Mouse (Mus musculus) brain, embryonic 14.5 days (tissue): ENCODE data around the gene Phactr3.

ENCODE experiments used
- CTCF ChIP-seq: fragments of 200-500 bp; IDR thresholded peaks from 2 replicates; pipeline ENCODE4 v1.5.1; 2012; ENCODE audit warnings: inconsistent platforms, mild to moderate bottlenecking, moderate library complexity, borderline replicate concordance; ENCODE audit not compliant: insufficient read depth, insufficient read length; ENCODE audit errors: extremely low read depth
- POLR2A ChIP-seq: fragments of 200-500 bp; IDR thresholded peaks from 2 replicates; pipeline ENCODE4 v1.6.1; 2012; ENCODE audit warnings: mild to moderate bottlenecking, inconsistent platforms, borderline replicate concordance; ENCODE audit not compliant: poor library complexity, insufficient read depth, insufficient read length, severe bottlenecking; ENCODE audit errors: extremely low read depth

- no peak for TF ChIP-seq POLR2A
- no peak for TF ChIP-seq CTCF
These were observed 122.6 kb downstream of the Phactr3 start for GRCm38 (mm10) chr2:178241374-178241773.
